Mouse (Mus musculus) ES-Bruce4 (cell line): ENCODE measurements at regions not wholly inside any gene's neighbourhood (a gene's known extent, or its start where the extent isn't known, plus 50 kb on each side); places are given as distances from the start of the nearest gene placed in this dataset.

ENCODE experiments used
- H3K27ac ChIP-seq: 2 replicates; pipeline ENCODE4 v1.5.1; 2012; ENCODE audit warnings: low read length, inconsistent platforms; ENCODE audit not compliant: insufficient read depth
- H3K27me3 ChIP-seq: 2 replicates; pipeline ENCODE4 v1.6.1; 2012; ENCODE audit warnings: mild to moderate bottlenecking, low read length, inconsistent platforms; ENCODE audit not compliant: control insufficient read depth, poor library complexity, insufficient read depth, severe bottlenecking
- H3K36me3 ChIP-seq: 2 replicates; pipeline ENCODE4 v1.6.1; 2012; ENCODE audit warnings: inconsistent platforms, mild to moderate bottlenecking, low read length, moderate library complexity; ENCODE audit not compliant: control insufficient read depth, poor library complexity, insufficient read depth, severe bottlenecking
- H3K4me1 ChIP-seq: one replicate; pipeline ENCODE4 v1.8.1; 2011; ENCODE audit warnings: low read length; ENCODE audit not compliant: control insufficient read depth, insufficient read depth
- H3K4me3 ChIP-seq: 2 replicates; pipeline ENCODE4 v1.5.1; 2011; ENCODE audit warnings: low read depth, mild to moderate bottlenecking, low read length
- H3K9ac ChIP-seq: 2 replicates; pipeline ENCODE4 v1.6.1; 2012; ENCODE audit warnings: low read depth, mild to moderate bottlenecking, inconsistent platforms; ENCODE audit not compliant: poor library complexity, severe bottlenecking
- H3K9me3 ChIP-seq: replicated peaks from 2 replicates; pipeline ENCODE4 v1.6.1; 2012; ENCODE audit warnings: mild to moderate bottlenecking, low read length, inconsistent platforms; ENCODE audit not compliant: control insufficient read depth, poor library complexity, insufficient read depth, severe bottlenecking
- CTCF ChIP-seq: IDR thresholded peaks from one replicate; pipeline ENCODE4 v1.8.1; 2011; ENCODE audit warnings: low read depth, low read length
- EP300 ChIP-seq: IDR thresholded peaks from 2 replicates; pipeline ENCODE4 v1.6.1; 2011; ENCODE audit warnings: low read depth, low read length; ENCODE audit not compliant: insufficient read depth
- POLR2A ChIP-seq: IDR thresholded peaks from one replicate; pipeline ENCODE4 v1.8.1; 2011; ENCODE audit warnings: low read length; ENCODE audit not compliant: insufficient read depth

GRCm38 (mm10) chr1:73411452-73411851 is 395.7 kb upstream of the Tnp1 start:
- H3K27ac ChIP-seq: no peak overlapping the region
- no peaks in the 10 kb centered on the region for H3K9me3 ChIP-seq
- TF ChIP-seq EP300 (no peak), POLR2A (no peak), CTCF (no peak)
- no peaks in the 10 kb centered on the region for H3K27me3 ChIP-seq
- no peaks in the 10 kb centered on the region for H3K36me3 ChIP-seq
- H3K4me3 ChIP-seq: no peak overlapping the region
- no peak overlapping the region for H3K9ac ChIP-seq
- no peaks in the 10 kb centered on the region for H3K4me1 ChIP-seq

GRCm38 (mm10) chr1:73399178-73399577 is 383.5 kb upstream of the Tnp1 start:
- H3K9me3 ChIP-seq: no peaks in the 10 kb centered on the region
- H3K4me1 ChIP-seq: no peaks in the 10 kb centered on the region
- no peak overlapping the region for H3K27ac ChIP-seq
- no peaks in the 10 kb centered on the region for H3K36me3 ChIP-seq
- TF ChIP-seq POLR2A (no peak), CTCF (no peak), EP300 (no peak)
- no peaks in the 10 kb centered on the region for H3K27me3 ChIP-seq
- H3K9ac ChIP-seq: no peak overlapping the region
- H3K4me3 ChIP-seq: no peak overlapping the region

- no peaks in the 10 kb centered on the region for H3K4me1 ChIP-seq
- H3K4me3 ChIP-seq: no peak overlapping the region
- H3K9ac ChIP-seq: no peak overlapping the region
- no peaks in the 10 kb centered on the region for H3K9me3 ChIP-seq
- H3K27ac ChIP-seq: no peak overlapping the region
- TF ChIP-seq CTCF (no peak), POLR2A (no peak), EP300 (no peak)
- H3K27me3 ChIP-seq: no peaks in the 10 kb centered on the region
- no peaks in the 10 kb centered on the region for H3K36me3 ChIP-seq
Observed at GRCm38 (mm10) chr1:73395034-73395433, 379.3 kb upstream of the Tnp1 start.

- H3K9ac ChIP-seq: no peak overlapping the region
- no peaks in the 10 kb centered on the region for H3K36me3 ChIP-seq
- no peak overlapping the region for H3K27ac ChIP-seq
- no peaks in the 10 kb centered on the region for H3K4me1 ChIP-seq
- TF ChIP-seq CTCF: no peak
- H3K9me3 ChIP-seq: no peaks in the 10 kb centered on the region
- H3K27me3 ChIP-seq: no peaks in the 10 kb centered on the region
- no peak overlapping the region for H3K4me3 ChIP-seq
Observed at GRCm38 (mm10) chr1:73394466-73394865, 378.8 kb upstream of the Tnp1 start.

- Histone ChIP-seq H3K4me3 (no peak overlapping the region), H3K4me1 (no peaks in the 10 kb centered on the region), H3K9me3 (no peaks in the 10 kb centered on the region), H3K27ac (no peak overlapping the region), H3K9ac (no peak overlapping the region), H3K27me3 (no peaks in the 10 kb centered on the region), H3K36me3 (no peaks in the 10 kb centered on the region)
- TF ChIP-seq CTCF: no peak
Observed at GRCm38 (mm10) chr1:73392077-73392476, 376.4 kb upstream of the Tnp1 start.

GRCm38 (mm10) chr1:73389976-73390375 is 374.3 kb upstream of the Tnp1 start:
- Histone ChIP-seq H3K4me3 (no peak overlapping the region), H3K4me1 (no peaks in the 10 kb centered on the region), H3K27me3 (no peaks in the 10 kb centered on the region), H3K36me3 (no peaks in the 10 kb centered on the region), H3K27ac (no peak overlapping the region), H3K9ac (no peak overlapping the region), H3K9me3 (no peaks in the 10 kb centered on the region)
- no peak for TF ChIP-seq EP300
- no peak for TF ChIP-seq POLR2A
- TF ChIP-seq CTCF: no peak
